Mouse (Mus musculus): ENCODE measurements around the gene Cdc42bpa. TPM values are rescaled to one million over a fixed set of nuclear protein-coding genes. Genes with fewer than 3 reads are reported as not detected.

Gene Cdc42bpa
- 10.6 TPM for polyA plus RNA-seq (2015; fragmentation: Illumina TruSeq; extraction: RNeasy Lipid Tissue Mini Kit (QIAGEN cat#74804); ENCODE audit: insufficient read depth, low read depth, low replicate concordance)

GRCm38 (mm10) chr1:179959721-179960542, at the start of gene Cdc42bpa:
TSS of gene Cdc42bpa (plus strand) at chr1:179960472.

GRCm38 (mm10) chr1:180198959-180199714, 238.9 kb downstream of the Cdc42bpa start, which contains the start of gene Coq8a:
TSS of gene Coq8a (minus strand) at chr1:180199602.

Other genes with a start within 250 kb of the Cdc42bpa start
- not detected for gene Kif28, start 215.2 kb upstream of the Cdc42bpa start, polyA plus RNA-seq (2015; fragmentation: Illumina TruSeq; extraction: RNeasy Lipid Tissue Mini Kit (QIAGEN cat#74804); ENCODE audit: insufficient read depth, low read depth, low replicate concordance)
- not detected for gene Gm10518, start 157.1 kb upstream of the Cdc42bpa start, polyA plus RNA-seq (2015; fragmentation: Illumina TruSeq; extraction: RNeasy Lipid Tissue Mini Kit (QIAGEN cat#74804); ENCODE audit: insufficient read depth, low read depth, low replicate concordance)
- 9.0 TPM for gene Ahctf1, start 156.8 kb upstream of the Cdc42bpa start, polyA plus RNA-seq (2015; fragmentation: Illumina TruSeq; extraction: RNeasy Lipid Tissue Mini Kit (QIAGEN cat#74804); ENCODE audit: insufficient read depth, low read depth, low replicate concordance)
- gene Coq8a, start 239.1 kb downstream of the Cdc42bpa start, polyA plus RNA-seq (2015; fragmentation: Illumina TruSeq; extraction: RNeasy Lipid Tissue Mini Kit (QIAGEN cat#74804); ENCODE audit: insufficient read depth, low read depth, low replicate concordance), result 11.7 TPM

All from pancreas, adult 10 weeks (tissue).